Mouse (Mus musculus): Measurements from ENCODE around the gene Gm20696.

- TF ChIP-seq GATA1 (IDR thresholded peaks at IDR 0.05; ENCODE audit: borderline replicate concordance, low read length) (no peak), CTCF (IDR thresholded peaks at IDR 0.05; ENCODE audit: low read depth, low read length) (no peak), TAL1 (conservative IDR thresholded peaks at IDR 0.05; ENCODE audit: low read depth, low read length) (no peak), POLR2AphosphoS5 (IDR thresholded peaks at IDR 0.05; ENCODE audit: insufficient replicate concordance, low read depth, low read length) (no peak), GATA2 (IDR thresholded peaks at IDR 0.05; ENCODE audit: borderline replicate concordance, low read depth, low read length) (no peak)
Measured at GRCm38 (mm10) chr6:99392484-99392883, 274.1 kb downstream of the Gm20696 start.

All from G1E (cell line).